Mouse (Mus musculus) ES-E14 (cell line): ENCODE measurements around the gene Fuom. TPM values are rescaled to one million over a fixed set of nuclear protein-coding genes. Genes with fewer than 3 reads are reported as not detected.
A peak's percentile ranks its signal among the peaks of the same experiment; 100 is the strongest.
"Not testable (repeated sequence)": the region's sequence is repeated elsewhere in the genome, so short reads cannot be mapped to it uniquely, and the experiment has no call there.

ENCODE experiments used
- DNase-seq: peaks from one replicate; pipeline ENCODE4 v3.0.0-alpha.2; 2013; ENCODE audit warnings: low read depth, low spot score
- H3K27ac ChIP-seq: 2 replicates; pipeline ENCODE4 v1.5.1; 2012; ENCODE audit warnings: low read depth, mild to moderate bottlenecking, low read length, moderate library complexity, mixed read lengths; ENCODE audit not compliant: poor library complexity, insufficient read depth, severe bottlenecking
- H3K36me3 ChIP-seq: 2 replicates; pipeline ENCODE4 v1.6.1; 2012; ENCODE audit warnings: mild to moderate bottlenecking, low read length, moderate library complexity, mixed read lengths; ENCODE audit not compliant: control insufficient read depth, poor library complexity, insufficient read depth, severe bottlenecking
- H3K4me1 ChIP-seq, 2 experiments: fragments of 150-350 bp in 1 of 2; sonication (generic) in 1 of 2; 2 replicates each; pipeline ENCODE4 v1.6.1; 2012; ENCODE audit warnings: low read length in 2 of 2, mild to moderate bottlenecking in 1 of 2, mixed read lengths in 1 of 2; ENCODE audit not compliant: control insufficient read depth in 2 of 2, insufficient read depth in 2 of 2, poor library complexity in 1 of 2
- H3K4me3 ChIP-seq, 2 experiments: fragments of 150-350 bp in 1 of 2; sonication (generic) in 1 of 2; 2 replicates each; pipeline ENCODE4 v1.5.1; 2012; ENCODE audit warnings: low read length in 2 of 2, low read depth in 1 of 2, mild to moderate bottlenecking in 1 of 2, mixed read lengths in 1 of 2; ENCODE audit not compliant: insufficient read depth in 1 of 2, poor library complexity in 1 of 2, severe bottlenecking in 1 of 2
- H3K9ac ChIP-seq: 2 replicates; pipeline ENCODE4 v1.6.1; 2012; ENCODE audit warnings: low read depth, mild to moderate bottlenecking, low read length, mixed read lengths; ENCODE audit not compliant: poor library complexity, insufficient read depth, severe bottlenecking
- H3K9me3 ChIP-seq: fragments of 150-350 bp; sonication (generic); 2 replicates; pipeline ENCODE4 v1.6.1; 2012; ENCODE audit warnings: low read depth, mild to moderate bottlenecking, low read length; ENCODE audit not compliant: control insufficient read depth, insufficient read depth
- CHD2 ChIP-seq: IDR thresholded peaks from 2 replicates; pipeline ENCODE4 v1.6.1; 2014; ENCODE audit warnings: mild to moderate bottlenecking, low read depth, low read length, inconsistent platforms
- HCFC1 ChIP-seq: IDR thresholded peaks from 2 replicates; pipeline ENCODE4 v1.6.1; 2012; ENCODE audit warnings: low read length, inconsistent platforms, borderline replicate concordance; ENCODE audit not compliant: insufficient read depth
- MAFK ChIP-seq: IDR thresholded peaks from 2 replicates; pipeline ENCODE4 v1.6.1; 2014; ENCODE audit warnings: mild to moderate bottlenecking, low read depth, low read length, inconsistent platforms; ENCODE audit not compliant: insufficient read depth
- ZC3H11A ChIP-seq: IDR thresholded peaks from 2 replicates; pipeline ENCODE4 v1.6.1; 2012; ENCODE audit warnings: low read depth, mild to moderate bottlenecking, inconsistent platforms, low read length, borderline replicate concordance
- ZNF384 ChIP-seq: IDR thresholded peaks from 2 replicates; pipeline ENCODE4 v1.6.1; 2012; ENCODE audit warnings: low read depth, low read length, inconsistent platforms
- in situ Hi-C, 2 experiments: fragments of 600-800 bp; cut with MboI; formaldehyde crosslinking; loops; one replicate each; pipeline ENCODE4 v1.15.1; 2025; ENCODE audit warnings: low sequenced_read_pairs in 2 of 2, inconsistent platforms in 1 of 2; ENCODE audit not compliant: unreplicated experiment in 2 of 2
- total RNA-seq: library from RNA; depleted of rRNA; stranded (reverse); fragments of 300-350 nt; gene quantifications from 2 replicates; pipeline ENCODE4 v1.2.3, GENCODE M21; 2012

Gene Fuom
- total RNA-seq, 1 experiment, result 6.6 TPM

GRCm38 (mm10) chr7:140137135-140138020 is 35.1 kb upstream of the Fuom start, which contains the start of gene Mtg1:
TSS of gene Mtg1 (plus strand) at chr7:140137564.
- Histone ChIP-seq H3K4me1 (no peaks in the 10 kb centered on the region), H3K9ac (peak within 1 kb of the TSS; percentile 99), H3K27ac (peak within 1 kb of the TSS; percentile 69; the same call in 1 of the 2 replicates), H3K9me3 (no peaks in the 10 kb centered on the region), H3K36me3 (peaks cover 6% of the 10 kb centered on the region; the same call in 1 of the 2 replicates), H3K4me3 (peak within 1 kb of the TSS; percentile 82 to 97)
- peak; percentile 91 for DNase-seq
- in situ Hi-C loops, result no loop called here
- TF ChIP-seq CHD2 (no peak; the same call in 1 of the 2 replicates), HCFC1 (peak; percentile 92), ZC3H11A (no peak)

GRCm38 (mm10) chr7:140135106-140135770 is 33.0 kb upstream of the Fuom start:
- H3K4me1 ChIP-seq, result no peaks in the 10 kb centered on the region
- no peak for DNase-seq
- no peaks in the 10 kb centered on the region for H3K9me3 ChIP-seq
- H3K9ac ChIP-seq, result no peak overlapping the region
- in situ Hi-C loops, result no loop called here
- TF ChIP-seq HCFC1 (no peak), MAFK (no peak), CHD2 (no peak), ZNF384 (no peak), ZC3H11A (no peak)
- H3K36me3 ChIP-seq, result peaks cover 14% of the 10 kb centered on the region; the same call in 1 of the 2 replicates
- no peak overlapping the region for H3K27ac ChIP-seq
- no peak overlapping the region for H3K4me3 ChIP-seq

- DNase-seq, H3K4me1 ChIP-seq, H3K4me3 ChIP-seq, H3K9ac ChIP-seq, H3K9me3 ChIP-seq, in situ Hi-C loops, H3K27ac ChIP-seq: not testable (repeated sequence)
- H3K36me3 ChIP-seq, result peaks cover 14% of the 10 kb centered on the region; the same call in 1 of the 2 replicates
Observed at GRCm38 (mm10) chr7:140134033-140134432, 31.8 kb upstream of the Fuom start.

GRCm38 (mm10) chr7:140132184-140132583 is 29.9 kb upstream of the Fuom start:
- H3K9me3 ChIP-seq, H3K4me3 ChIP-seq, in situ Hi-C loops, DNase-seq, H3K9ac ChIP-seq, H3K27ac ChIP-seq, H3K4me1 ChIP-seq: not testable (repeated sequence)
- peaks cover 14% of the 10 kb centered on the region; the same call in 1 of the 2 replicates for H3K36me3 ChIP-seq
